Mouse (Mus musculus) brain, adult 2 months (tissue): ENCODE measurements around the gene Glud1.
A peak's percentile ranks its signal among the peaks of the same experiment; 100 is the strongest.
"Not testable (repeated sequence)": the region's sequence is repeated elsewhere in the genome, so short reads cannot be mapped to it uniquely, and the experiment has no call there.

Experiments
- DNase-seq: peaks from one replicate; pipeline ENCODE4 v3.0.0; 2011; ENCODE audit warnings: low read depth, low spot score

Gene Glud1

GRCm38 (mm10) chr14:34311691-34312090 lies 1.2 kb downstream of the Glud1 start:
- peak; percentile 39 for DNase-seq

- peak; percentile 12 for DNase-seq
These were observed 2.0 kb downstream of the Glud1 start for GRCm38 (mm10) chr14:34312339-34313048.

- peak; percentile 6 for DNase-seq
These were observed 3.1 kb downstream of the Glud1 start for GRCm38 (mm10) chr14:34313612-34314011.

GRCm38 (mm10) chr14:34314383-34314782 lies 3.9 kb downstream of the Glud1 start:
- DNase-seq: not testable (repeated sequence)

- no peak for DNase-seq
These were observed 4.3 kb downstream of the Glud1 start for GRCm38 (mm10) chr14:34314796-34315195.

GRCm38 (mm10) chr14:34316346-34316745 lies 5.8 kb downstream of the Glud1 start:
- no peak for DNase-seq

GRCm38 (mm10) chr14:34317431-34317830 lies 6.9 kb downstream of the Glud1 start:
- no peak for DNase-seq

GRCm38 (mm10) chr14:34318113-34318512 lies 7.6 kb downstream of the Glud1 start:
- DNase-seq: no peak

- no peak for DNase-seq
These were observed 13.1 kb downstream of the Glud1 start for GRCm38 (mm10) chr14:34323576-34324085.

GRCm38 (mm10) chr14:34326606-34327005 lies 16.1 kb downstream of the Glud1 start:
- DNase-seq: no peak

- no peak for DNase-seq
These were observed 17.1 kb downstream of the Glud1 start for GRCm38 (mm10) chr14:34327618-34328017.

GRCm38 (mm10) chr14:34330657-34331158 lies 20.2 kb downstream of the Glud1 start:
- peak; percentile 10 for DNase-seq

- DNase-seq: peak; percentile 33
These were observed 21.4 kb downstream of the Glud1 start for GRCm38 (mm10) chr14:34331886-34332285.

- DNase-seq: peak; percentile 48
These were observed 21.9 kb downstream of the Glud1 start for GRCm38 (mm10) chr14:34332476-34332875.

GRCm38 (mm10) chr14:34339446-34339845 lies 28.9 kb downstream of the Glud1 start:
- peak; percentile 33 for DNase-seq

- DNase-seq: no peak
These were observed 31.5 kb downstream of the Glud1 start for GRCm38 (mm10) chr14:34341993-34342392.

GRCm38 (mm10) chr14:34343078-34343477 lies 32.6 kb downstream of the Glud1 start:
- DNase-seq: no peak

- DNase-seq: no peak
These were observed 33.8 kb downstream of the Glud1 start for GRCm38 (mm10) chr14:34344361-34344760.

GRCm38 (mm10) chr14:34345771-34346566 lies 35.4 kb downstream of the Glud1 start:
- DNase-seq: peak; percentile 16

GRCm38 (mm10) chr14:34347084-34347483 lies 36.6 kb downstream of the Glud1 start:
- no peak for DNase-seq

GRCm38 (mm10) chr14:34348301-34348700 lies 37.8 kb downstream of the Glud1 start:
- peak; percentile 27 for DNase-seq

GRCm38 (mm10) chr14:34349007-34349406 lies 38.5 kb downstream of the Glud1 start:
- DNase-seq: no peak
